Mouse (Mus musculus): ENCODE measurements around the gene Gm13078.

Gene Gm13078

GRCm38 (mm10) chr4:143719155-143719554 lies at the start of gene Gm13078:
Gene Gm13078, plus strand, starts transcription at chr4:143719455.
- no peak for DNase-seq (ENCODE audit: low read depth)

GRCm38 (mm10) chr4:143702611-143703010 lies 16.6 kb upstream of the Gm13078 start, which contains the start of gene Gm13089:
Gene Gm13089, minus strand, starts transcription at chr4:143702711.
- no peak for DNase-seq (ENCODE audit: low read depth)
